Mouse (Mus musculus) midbrain, embryonic 15.5 days (tissue): ENCODE measurements at regions not wholly inside any gene's neighbourhood (a gene's known extent, or its start where the extent isn't known, plus 50 kb on each side); places are given as distances from the start of the nearest gene placed in this dataset.

ENCODE experiments used
- ATAC-seq: fragments of 200-750 bp; cut with Nextera tagmentation; replicated peaks from 2 replicates; pipeline ENCODE4 v1.8.0; 2017; ENCODE audit warnings: moderate TSS enrichment
- H3K27ac ChIP-seq: fragments of 300-500 bp; sonication (generic); 2 replicates; pipeline ENCODE4 v1.5.1; 2015; ENCODE audit warnings: mild to moderate bottlenecking, inconsistent platforms
- H3K27me3 ChIP-seq: fragments of 300-500 bp; sonication (generic); replicated peaks from 2 replicates; pipeline ENCODE4 v1.6.1; 2015; ENCODE audit warnings: inconsistent platforms
- H3K36me3 ChIP-seq: fragments of 300-500 bp; sonication (generic); replicated peaks from 2 replicates; pipeline ENCODE4 v1.6.1; 2015; ENCODE audit warnings: inconsistent platforms
- H3K4me1 ChIP-seq: fragments of 300-500 bp; sonication (generic); 2 replicates; pipeline ENCODE4 v1.6.1; 2015; ENCODE audit warnings: inconsistent platforms
- H3K4me2 ChIP-seq: fragments of 300-500 bp; sonication (generic); 2 replicates; pipeline ENCODE4 v1.6.1; 2015; ENCODE audit warnings: inconsistent platforms, mild to moderate bottlenecking, moderate library complexity
- H3K4me3 ChIP-seq: fragments of 300-500 bp; sonication (generic); 2 replicates; pipeline ENCODE4 v1.5.1; 2015; ENCODE audit warnings: mild to moderate bottlenecking, inconsistent platforms
- H3K9ac ChIP-seq: fragments of 300-500 bp; sonication (generic); 2 replicates; pipeline ENCODE4 v1.6.1; 2015; ENCODE audit warnings: mild to moderate bottlenecking, inconsistent platforms
- H3K9me3 ChIP-seq: fragments of 300-500 bp; sonication (generic); 2 replicates; pipeline ENCODE4 v1.6.1; 2016; ENCODE audit warnings: inconsistent platforms
- WGBS: fragments of 180-500 bp; shearing (Covaris S2); methylation state at CpG from one replicate; pipeline ENCODE4 v1.1.7; 2015; ENCODE audit warnings: mixed read lengths; 5-methylcytosine and 5-hydroxymethylcytosine counted together

DNA sequence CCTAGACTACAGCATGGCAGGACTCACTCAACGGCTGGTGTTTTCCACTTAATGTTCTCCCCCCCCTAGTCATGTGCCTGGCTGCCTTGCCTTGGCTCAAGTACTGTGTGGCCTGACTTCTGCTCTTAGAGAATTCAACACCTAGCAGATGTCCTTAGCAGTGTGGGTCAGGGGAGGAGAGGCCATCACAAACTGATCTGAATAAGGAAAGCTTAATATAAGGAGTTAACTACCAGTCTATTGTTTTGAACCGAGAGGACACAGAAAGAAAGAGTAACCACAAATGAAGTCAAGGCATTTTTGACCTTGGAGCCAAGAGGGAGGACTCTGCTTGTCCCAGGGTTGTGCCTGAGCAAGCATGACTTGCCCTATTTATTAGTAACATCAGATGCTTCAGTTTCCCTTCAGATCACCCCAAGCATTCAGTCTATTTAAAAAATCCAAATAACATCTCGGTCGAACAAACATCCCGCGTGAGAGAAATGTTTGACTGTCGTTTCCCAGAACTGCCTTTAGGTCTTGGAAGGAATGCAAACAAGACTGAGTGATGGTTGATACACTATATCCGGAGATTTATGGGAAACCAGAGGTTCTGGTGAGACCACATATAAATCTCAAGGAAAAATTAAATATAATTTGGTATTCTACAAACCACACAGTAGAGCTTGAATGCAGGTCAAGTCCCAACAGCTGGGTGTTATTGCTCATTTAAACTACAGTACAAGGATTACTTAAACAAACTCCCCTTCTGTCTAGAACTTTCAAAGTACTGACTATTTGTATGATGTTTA is 58.0 kb upstream of the Map4k3 start:
- H3K36me3 ChIP-seq, result no peaks in the 10 kb centered on the region
- H3K9ac ChIP-seq, result no peak overlapping the region
- no peak for ATAC-seq
- H3K27ac ChIP-seq, result no peak overlapping the region
- no peak overlapping the region for H3K4me3 ChIP-seq
- H3K9me3 ChIP-seq, result no peaks in the 10 kb centered on the region
- H3K27me3 ChIP-seq, result no peaks in the 10 kb centered on the region
- 81% methylated on average over 8 of the region's 8 CpGs for WGBS
- no peak overlapping the region for H3K4me2 ChIP-seq
- no peaks in the 10 kb centered on the region for H3K4me1 ChIP-seq

DNA sequence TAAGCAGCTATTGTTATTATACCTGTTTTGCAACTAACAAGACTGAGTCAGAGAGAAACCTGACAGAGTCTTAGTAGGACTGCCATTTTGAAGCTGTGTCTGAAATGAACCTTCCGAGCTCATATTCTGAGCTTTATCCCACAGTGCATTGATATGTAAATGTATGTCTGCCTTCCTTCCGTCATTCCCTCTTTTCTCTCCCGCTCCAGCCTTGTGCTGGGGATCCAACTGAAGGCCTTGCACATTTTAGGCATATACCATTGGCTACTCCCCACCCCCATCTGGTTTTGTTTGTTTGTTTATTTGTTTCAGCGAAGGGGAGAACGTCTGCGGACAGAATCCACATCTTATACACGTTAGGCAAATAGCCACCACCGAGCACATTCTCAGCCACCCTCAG is 57.2 kb upstream of the Map4k3 start:
- Histone ChIP-seq H3K4me3 (no peak overlapping the region), H3K4me2 (no peak overlapping the region), H3K36me3 (no peaks in the 10 kb centered on the region), H3K9me3 (no peaks in the 10 kb centered on the region), H3K4me1 (no peaks in the 10 kb centered on the region), H3K27ac (no peak overlapping the region), H3K9ac (no peak overlapping the region), H3K27me3 (no peaks in the 10 kb centered on the region)
- ATAC-seq, result no peak
- 56% methylated on average over 8 of the region's 8 CpGs for WGBS

DNA sequence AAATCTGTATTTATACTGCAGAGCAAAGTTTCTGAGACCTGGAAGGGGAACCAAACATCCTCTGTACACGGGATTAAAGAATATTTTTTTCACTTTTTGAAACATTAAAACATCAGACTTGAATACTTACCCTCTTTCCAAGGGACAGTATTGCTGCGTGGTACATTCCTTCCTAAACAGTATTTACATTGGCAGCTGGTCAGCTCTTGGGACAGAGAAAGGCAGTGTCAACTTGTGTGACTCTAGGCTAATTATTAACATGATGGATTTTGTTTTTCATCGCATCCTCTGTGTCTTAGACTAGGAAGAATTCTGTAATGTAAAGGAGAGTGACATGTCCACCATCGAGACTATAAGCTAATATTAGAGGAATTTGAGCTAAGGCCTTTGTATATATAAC is 56.8 kb upstream of the Map4k3 start:
- ATAC-seq, result no peak
- no peak overlapping the region for H3K4me2 ChIP-seq
- no peak overlapping the region for H3K9ac ChIP-seq
- no peaks in the 10 kb centered on the region for H3K9me3 ChIP-seq
- no peak overlapping the region for H3K27ac ChIP-seq
- H3K4me1 ChIP-seq, result no peaks in the 10 kb centered on the region
- no peaks in the 10 kb centered on the region for H3K27me3 ChIP-seq
- no peak overlapping the region for H3K4me3 ChIP-seq
- WGBS, result 83% methylated on average over 4 of the region's 4 CpGs
- no peaks in the 10 kb centered on the region for H3K36me3 ChIP-seq

DNA sequence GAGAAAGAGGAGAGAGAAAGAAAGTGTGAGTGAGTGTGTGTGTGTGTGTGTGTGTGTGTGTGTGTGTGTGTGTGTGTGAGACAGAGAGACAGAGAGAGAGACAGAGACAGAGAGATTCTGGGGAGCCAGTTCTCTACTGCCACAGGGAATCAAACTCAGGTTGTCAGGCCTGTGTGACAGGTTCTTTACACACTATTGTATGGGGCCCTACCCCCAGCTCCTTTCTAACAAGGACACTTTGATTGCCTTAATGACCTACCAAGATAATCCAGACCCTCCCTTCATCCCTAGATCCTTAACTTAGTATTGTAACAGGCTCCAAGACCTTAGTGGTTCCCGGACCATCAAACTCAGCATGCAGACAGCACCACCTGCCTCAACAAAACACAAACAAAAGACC is 53.9 kb upstream of the Map4k3 start:
- H3K27me3 ChIP-seq, result no peaks in the 10 kb centered on the region

DNA sequence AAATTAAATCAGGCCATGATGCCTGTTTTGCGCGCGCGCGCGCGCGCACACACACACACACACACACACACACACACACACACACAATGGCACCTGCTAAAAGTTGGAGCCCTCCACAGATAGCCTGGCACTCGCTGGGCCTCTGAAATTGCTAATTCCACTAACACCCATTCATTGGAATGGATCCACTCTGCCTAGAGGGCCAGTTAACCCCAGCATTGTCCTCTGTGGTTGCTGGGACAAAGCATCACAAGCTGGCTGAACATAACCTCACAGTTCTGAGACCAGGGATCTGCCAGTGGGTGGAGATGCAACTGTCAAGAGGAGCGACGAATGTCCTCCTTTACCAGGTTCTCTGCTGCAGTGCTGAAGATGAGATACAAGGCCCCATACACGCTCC is 53.3 kb upstream of the Map4k3 start:
- no peak for ATAC-seq
- Histone ChIP-seq H3K36me3 (no peaks in the 10 kb centered on the region), H3K9me3 (no peaks in the 10 kb centered on the region; the same call in 1 of the 2 replicates), H3K4me3 (no peak overlapping the region), H3K9ac (no peak overlapping the region), H3K27me3 (no peaks in the 10 kb centered on the region), H3K4me1 (no peaks in the 10 kb centered on the region), H3K27ac (no peak overlapping the region), H3K4me2 (no peak overlapping the region)
- WGBS, result 90% methylated on average over 12 of the region's 12 CpGs

More for the DNA sequence above, 53.9 kb upstream of the Map4k3 start:
- no peak overlapping the region for H3K4me3 ChIP-seq
- WGBS, result 33% methylated on average over 1 of the region's 1 CpGs
- H3K4me2 ChIP-seq, result no peak overlapping the region
- H3K9ac ChIP-seq, result no peak overlapping the region
- H3K9me3 ChIP-seq, result no peaks in the 10 kb centered on the region; the same call in 1 of the 2 replicates
- no peak for ATAC-seq
- no peaks in the 10 kb centered on the region for H3K36me3 ChIP-seq
- no peak overlapping the region for H3K27ac ChIP-seq
- no peaks in the 10 kb centered on the region for H3K4me1 ChIP-seq

DNA sequence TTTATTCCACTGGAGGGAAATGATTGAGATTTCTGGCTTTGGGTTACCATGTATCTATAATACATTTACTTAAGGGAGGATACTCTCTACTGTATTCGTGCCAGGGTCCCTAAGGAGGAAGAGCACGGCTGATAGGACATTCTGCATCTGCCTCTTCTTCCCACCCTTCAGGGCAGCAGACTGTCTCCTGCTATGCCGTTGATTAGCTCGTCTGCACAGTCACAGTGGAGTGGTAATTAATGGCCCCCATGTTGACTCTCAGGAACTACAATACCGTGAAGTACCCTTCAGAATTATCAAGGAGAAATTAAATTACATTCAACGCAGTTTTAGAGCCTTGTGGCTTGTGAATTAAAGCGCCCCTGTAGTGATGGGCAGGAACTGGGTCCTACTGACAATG is 52.0 kb upstream of the Map4k3 start:
- Histone ChIP-seq H3K27me3 (no peaks in the 10 kb centered on the region), H3K4me1 (no peaks in the 10 kb centered on the region), H3K4me3 (no peak overlapping the region), H3K36me3 (no peaks in the 10 kb centered on the region), H3K9ac (no peak overlapping the region), H3K9me3 (no peaks in the 10 kb centered on the region; the same call in 1 of the 2 replicates), H3K4me2 (no peak overlapping the region), H3K27ac (no peak overlapping the region)
- ATAC-seq, result no peak
- 53% methylated on average over 7 of the region's 7 CpGs for WGBS

DNA sequence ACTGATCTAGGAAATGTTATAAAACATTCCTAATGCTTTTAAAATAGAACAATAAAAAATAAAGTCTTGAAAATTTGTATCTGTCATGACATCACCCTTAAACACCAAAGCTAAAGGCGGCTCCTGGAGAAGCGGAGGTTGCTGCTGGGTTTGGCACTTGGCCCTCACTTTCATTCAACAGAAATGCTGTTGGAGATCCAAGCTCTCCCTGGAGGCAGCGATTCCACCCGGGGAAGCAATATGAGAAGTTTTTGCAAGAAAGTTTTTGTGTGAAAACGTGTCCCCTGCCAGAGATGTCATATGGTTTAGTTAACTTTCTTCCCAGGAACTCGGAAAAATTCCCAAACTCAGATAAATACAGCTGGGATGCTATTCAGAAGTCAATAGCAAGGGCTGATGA is 51.5 kb upstream of the Map4k3 start:
- ATAC-seq, result no peak

More for the DNA sequence above, 51.5 kb upstream of the Map4k3 start:
- WGBS, result 75% methylated on average over 6 of the region's 6 CpGs
- no peaks in the 10 kb centered on the region for H3K4me1 ChIP-seq
- H3K9ac ChIP-seq, result no peak overlapping the region
- H3K36me3 ChIP-seq, result no peaks in the 10 kb centered on the region
- no peaks in the 10 kb centered on the region; the same call in 1 of the 2 replicates for H3K9me3 ChIP-seq
- no peaks in the 10 kb centered on the region for H3K27me3 ChIP-seq
- H3K4me2 ChIP-seq, result no peak overlapping the region
- H3K4me3 ChIP-seq, result no peak overlapping the region
- H3K27ac ChIP-seq, result no peak overlapping the region
